Mouse (Mus musculus): ENCODE measurements at regions not wholly inside any gene's neighbourhood (a gene's known extent, or its start where the extent isn't known, plus 50 kb on each side); places are given as distances from the start of the nearest gene placed in this dataset.
A peak's percentile ranks its signal among the peaks of the same experiment; 100 is the strongest.

- peak; percentile 59; the same call in 1 of the 2 replicates for ATAC-seq (ENCODE audit: low FRiP score)
- H3K9ac ChIP-seq (ENCODE audit: low read depth, low read length), result no peak overlapping the region
- no peak overlapping the region for H3K4me3 ChIP-seq (ENCODE audit: low read depth, low read length)
- no peak for DNase-seq (ENCODE audit: low spot score)
- no peaks in the 10 kb centered on the region for H3K36me3 ChIP-seq (ENCODE audit: control insufficient read depth, insufficient read depth, low read length)
- H3K9me3 ChIP-seq (ENCODE audit: control insufficient read depth, low read length), result no peaks in the 10 kb centered on the region
- no peak overlapping the region for H3K27ac ChIP-seq (ENCODE audit: low read depth, low read length)
- no peak overlapping the region for H3K4me2 ChIP-seq (replicated peaks; ENCODE audit: low read depth, low read length)
- H3K27me3 ChIP-seq (ENCODE audit: control insufficient read depth, insufficient read depth, low read length), result no peaks in the 10 kb centered on the region
- H3K4me1 ChIP-seq (replicated peaks; ENCODE audit: control insufficient read depth, insufficient read depth, low read length), result no peaks in the 10 kb centered on the region
- 63% methylated on average over 12 of the region's 12 CpGs for WGBS
Observed at GRCm38 (mm10) chr3:144011456-144012025, 193.5 kb downstream of the Lmo4 start.

- no peak overlapping the region for H3K27ac ChIP-seq (ENCODE audit: low read depth, low read length)
- H3K4me2 ChIP-seq (replicated peaks; ENCODE audit: low read depth, low read length), result no peak overlapping the region
- DNase-seq (ENCODE audit: low spot score) (no peak), ATAC-seq (ENCODE audit: low FRiP score) (no peak)
- H3K4me1 ChIP-seq (replicated peaks; ENCODE audit: control insufficient read depth, insufficient read depth, low read length), result no peaks in the 10 kb centered on the region
- H3K36me3 ChIP-seq (ENCODE audit: control insufficient read depth, insufficient read depth, low read length), result no peaks in the 10 kb centered on the region
- no peaks in the 10 kb centered on the region for H3K9me3 ChIP-seq (ENCODE audit: control insufficient read depth, low read length)
- H3K4me3 ChIP-seq (ENCODE audit: low read depth, low read length), result no peak overlapping the region
- no peaks in the 10 kb centered on the region for H3K27me3 ChIP-seq (ENCODE audit: control insufficient read depth, insufficient read depth, low read length)
- 34% methylated on average over 6 of the region's 6 CpGs for WGBS
- no peak overlapping the region for H3K9ac ChIP-seq (ENCODE audit: low read depth, low read length)
Observed at GRCm38 (mm10) chr3:144010558-144010957, 194.5 kb downstream of the Lmo4 start.

- Histone ChIP-seq H3K9me3 (ENCODE audit: control insufficient read depth, low read length) (no peaks in the 10 kb centered on the region), H3K36me3 (ENCODE audit: control insufficient read depth, insufficient read depth, low read length) (no peaks in the 10 kb centered on the region), H3K9ac (ENCODE audit: low read depth, low read length) (no peak overlapping the region), H3K4me1 (replicated peaks; ENCODE audit: control insufficient read depth, insufficient read depth, low read length) (no peaks in the 10 kb centered on the region), H3K4me2 (replicated peaks; ENCODE audit: low read depth, low read length) (no peak overlapping the region), H3K27me3 (ENCODE audit: control insufficient read depth, insufficient read depth, low read length) (no peaks in the 10 kb centered on the region), H3K27ac (ENCODE audit: low read depth, low read length) (no peak overlapping the region), H3K4me3 (ENCODE audit: low read depth, low read length) (no peak overlapping the region)
- ATAC-seq (ENCODE audit: low FRiP score) (no peak), DNase-seq (ENCODE audit: low spot score) (no peak)
- WGBS, result 42% methylated on average over 4 of the region's 4 CpGs
Observed at GRCm38 (mm10) chr3:144007111-144007619, 197.9 kb downstream of the Lmo4 start.

GRCm38 (mm10) chr3:143997909-143998308 lies 207.1 kb downstream of the Lmo4 start:
- no peak overlapping the region for H3K4me3 ChIP-seq (ENCODE audit: low read depth, low read length)
- no peak overlapping the region for H3K9ac ChIP-seq (ENCODE audit: low read depth, low read length)
- no peak overlapping the region for H3K27ac ChIP-seq (ENCODE audit: low read depth, low read length)
- no peak overlapping the region for H3K4me2 ChIP-seq (replicated peaks; ENCODE audit: low read depth, low read length)
- H3K27me3 ChIP-seq (ENCODE audit: control insufficient read depth, insufficient read depth, low read length), result no peaks in the 10 kb centered on the region
- H3K9me3 ChIP-seq (ENCODE audit: control insufficient read depth, low read length), result no peaks in the 10 kb centered on the region
- H3K36me3 ChIP-seq (ENCODE audit: control insufficient read depth, insufficient read depth, low read length), result no peaks in the 10 kb centered on the region
- DNase-seq (ENCODE audit: low spot score), result no peak
- ATAC-seq (ENCODE audit: low FRiP score), result no peak
- 88% methylated on average over 8 of the region's 8 CpGs for WGBS
- no peaks in the 10 kb centered on the region for H3K4me1 ChIP-seq (replicated peaks; ENCODE audit: control insufficient read depth, insufficient read depth, low read length)

- Histone ChIP-seq H3K4me3 (ENCODE audit: low read depth, low read length) (no peak overlapping the region), H3K27ac (ENCODE audit: low read depth, low read length) (no peak overlapping the region), H3K4me1 (replicated peaks; ENCODE audit: control insufficient read depth, insufficient read depth, low read length) (no peaks in the 10 kb centered on the region), H3K27me3 (ENCODE audit: control insufficient read depth, insufficient read depth, low read length) (no peaks in the 10 kb centered on the region), H3K9ac (ENCODE audit: low read depth, low read length) (no peak overlapping the region), H3K4me2 (replicated peaks; ENCODE audit: low read depth, low read length) (no peak overlapping the region), H3K9me3 (ENCODE audit: control insufficient read depth, low read length) (no peaks in the 10 kb centered on the region), H3K36me3 (ENCODE audit: control insufficient read depth, insufficient read depth, low read length) (no peaks in the 10 kb centered on the region)
- 96% methylated on average over 3 of the region's 3 CpGs for WGBS
- 0 out of 2 replicates have a peak, but pooled peaks have one; percentile 45 for ATAC-seq (ENCODE audit: low FRiP score)
- DNase-seq (ENCODE audit: low spot score), result no peak
Observed at GRCm38 (mm10) chr3:143995045-143995444, 210.0 kb downstream of the Lmo4 start.

GRCm38 (mm10) chr3:143988991-143989390 lies 216.0 kb downstream of the Lmo4 start:
- H3K4me1 ChIP-seq (replicated peaks; ENCODE audit: control insufficient read depth, insufficient read depth, low read length), result no peaks in the 10 kb centered on the region
- no peaks in the 10 kb centered on the region for H3K36me3 ChIP-seq (ENCODE audit: control insufficient read depth, insufficient read depth, low read length)
- no peaks in the 10 kb centered on the region for H3K9me3 ChIP-seq (ENCODE audit: control insufficient read depth, low read length)
- DNase-seq (ENCODE audit: low spot score) (no peak), ATAC-seq (ENCODE audit: low FRiP score) (no peak)
- H3K27me3 ChIP-seq (ENCODE audit: control insufficient read depth, insufficient read depth, low read length), result no peaks in the 10 kb centered on the region
- no peak overlapping the region for H3K4me2 ChIP-seq (replicated peaks; ENCODE audit: low read depth, low read length)
- WGBS, result 78% methylated on average over 4 of the region's 4 CpGs
- no peak overlapping the region for H3K4me3 ChIP-seq (ENCODE audit: low read depth, low read length)
- no peak overlapping the region for H3K9ac ChIP-seq (ENCODE audit: low read depth, low read length)
- H3K27ac ChIP-seq (ENCODE audit: low read depth, low read length), result no peak overlapping the region

GRCm38 (mm10) chr3:143988037-143988436 lies 217.0 kb downstream of the Lmo4 start:
- Histone ChIP-seq H3K9me3 (ENCODE audit: control insufficient read depth, low read length) (no peaks in the 10 kb centered on the region), H3K4me2 (replicated peaks; ENCODE audit: low read depth, low read length) (no peak overlapping the region), H3K4me1 (replicated peaks; ENCODE audit: control insufficient read depth, insufficient read depth, low read length) (no peaks in the 10 kb centered on the region), H3K27me3 (ENCODE audit: control insufficient read depth, insufficient read depth, low read length) (no peaks in the 10 kb centered on the region), H3K27ac (ENCODE audit: low read depth, low read length) (no peak overlapping the region), H3K9ac (ENCODE audit: low read depth, low read length) (no peak overlapping the region), H3K4me3 (ENCODE audit: low read depth, low read length) (no peak overlapping the region), H3K36me3 (ENCODE audit: control insufficient read depth, insufficient read depth, low read length) (no peaks in the 10 kb centered on the region)
- no peak for DNase-seq (ENCODE audit: low spot score)
- ATAC-seq (ENCODE audit: low FRiP score), result no peak
- WGBS, result 93% methylated on average over 5 of the region's 5 CpGs

- ATAC-seq (ENCODE audit: low FRiP score) (no peak), DNase-seq (ENCODE audit: low spot score) (no peak)
- Histone ChIP-seq H3K36me3 (ENCODE audit: control insufficient read depth, insufficient read depth, low read length) (no peaks in the 10 kb centered on the region), H3K9me3 (ENCODE audit: control insufficient read depth, low read length) (no peaks in the 10 kb centered on the region), H3K4me2 (replicated peaks; ENCODE audit: low read depth, low read length) (no peak overlapping the region), H3K4me3 (ENCODE audit: low read depth, low read length) (no peak overlapping the region), H3K4me1 (replicated peaks; ENCODE audit: control insufficient read depth, insufficient read depth, low read length) (no peaks in the 10 kb centered on the region), H3K9ac (ENCODE audit: low read depth, low read length) (no peak overlapping the region), H3K27ac (ENCODE audit: low read depth, low read length) (no peak overlapping the region), H3K27me3 (ENCODE audit: control insufficient read depth, insufficient read depth, low read length) (no peaks in the 10 kb centered on the region)
- 98% methylated on average over 2 of the region's 2 CpGs for WGBS
Observed at GRCm38 (mm10) chr3:143986798-143987197, 218.2 kb downstream of the Lmo4 start.

- DNase-seq (ENCODE audit: low spot score) (no peak), ATAC-seq (ENCODE audit: low FRiP score) (no peak)
- Histone ChIP-seq H3K4me1 (replicated peaks; ENCODE audit: control insufficient read depth, insufficient read depth, low read length) (no peaks in the 10 kb centered on the region), H3K27me3 (ENCODE audit: control insufficient read depth, insufficient read depth, low read length) (no peaks in the 10 kb centered on the region), H3K9ac (ENCODE audit: low read depth, low read length) (no peak overlapping the region), H3K4me2 (replicated peaks; ENCODE audit: low read depth, low read length) (no peak overlapping the region), H3K36me3 (ENCODE audit: control insufficient read depth, insufficient read depth, low read length) (no peaks in the 10 kb centered on the region), H3K27ac (ENCODE audit: low read depth, low read length) (no peak overlapping the region), H3K9me3 (ENCODE audit: control insufficient read depth, low read length) (no peaks in the 10 kb centered on the region), H3K4me3 (ENCODE audit: low read depth, low read length) (no peak overlapping the region)
- WGBS, result 68% methylated on average over 5 of the region's 5 CpGs
Observed at GRCm38 (mm10) chr3:143986200-143986506, 218.9 kb downstream of the Lmo4 start.

All from hindbrain, embryonic 11.5 days (tissue).